Mouse (Mus musculus) midbrain, embryonic 11.5 days (tissue): ENCODE measurements around the gene Akain1. TPM values are rescaled to one million over a fixed set of nuclear protein-coding genes. Genes with fewer than 3 reads are reported as not detected.

Source experiments
- ATAC-seq: fragments of 200-750 bp; cut with Nextera tagmentation; 2 replicates; pipeline ENCODE4 v1.8.0; 2017; ENCODE audit warnings: moderate TSS enrichment, moderate library complexity; ENCODE audit not compliant: low FRiP score
- DNase-seq: peaks from one replicate; pipeline ENCODE4 v3.0.0; 2015; ENCODE audit warnings: low spot score; ENCODE audit errors: missing footprints
- H3K27ac ChIP-seq: fragments of 300-500 bp; sonication (generic); 2 replicates; pipeline ENCODE4 v1.5.1; 2014; ENCODE audit warnings: low read depth, low read length
- H3K27me3 ChIP-seq: fragments of 300-500 bp; sonication (generic); 2 replicates; pipeline ENCODE4 v1.6.1; 2014; ENCODE audit warnings: mild to moderate bottlenecking, low read length, moderate library complexity, mixed read lengths; ENCODE audit not compliant: control insufficient read depth, insufficient read depth
- H3K36me3 ChIP-seq: fragments of 300-500 bp; sonication (generic); 2 replicates; pipeline ENCODE4 v1.6.1; 2014; ENCODE audit warnings: mild to moderate bottlenecking, low read length, moderate library complexity, mixed read lengths; ENCODE audit not compliant: control insufficient read depth, insufficient read depth
- H3K4me1 ChIP-seq: fragments of 300-500 bp; sonication (generic); 2 replicates; pipeline ENCODE4 v1.6.1; 2014; ENCODE audit warnings: low read length; ENCODE audit not compliant: control insufficient read depth, insufficient read depth
- H3K4me2 ChIP-seq: fragments of 300-500 bp; sonication (generic); 2 replicates; pipeline ENCODE4 v1.6.1; 2014; ENCODE audit warnings: mild to moderate bottlenecking, moderate library complexity
- H3K4me3 ChIP-seq: fragments of 300-500 bp; sonication (generic); 2 replicates; pipeline ENCODE4 v1.5.1; 2014; ENCODE audit warnings: low read depth, low read length
- H3K9ac ChIP-seq: fragments of 300-500 bp; sonication (generic); 2 replicates; pipeline ENCODE4 v1.6.1; 2014; ENCODE audit warnings: low read length
- H3K9me3 ChIP-seq: fragments of 300-500 bp; sonication (generic); 2 replicates; pipeline ENCODE4 v1.6.1; 2016; ENCODE audit warnings: low read length; ENCODE audit not compliant: control insufficient read depth
- WGBS: fragments of 180-500 bp; shearing (Covaris S2); extraction: QIAGEN DNeasy Blood & Tissue Kit; methylation state at CpG from one replicate; pipeline ENCODE4 v1.1.7; 2014; 5-methylcytosine and 5-hydroxymethylcytosine counted together
- polyA plus RNA-seq: library from polyadenylated mRNA; unstranded; fragments of >200 nt; fragmentation: Nextera tagmentation; extraction: Ambion mirVana; gene quantifications from 2 replicates; pipeline ENCODE4 v1.2.1, GENCODE M21; 2014

Akain1 gene
- polyA plus RNA-seq, 1 experiment from 2014 or later: 0.11 TPM

DNA sequence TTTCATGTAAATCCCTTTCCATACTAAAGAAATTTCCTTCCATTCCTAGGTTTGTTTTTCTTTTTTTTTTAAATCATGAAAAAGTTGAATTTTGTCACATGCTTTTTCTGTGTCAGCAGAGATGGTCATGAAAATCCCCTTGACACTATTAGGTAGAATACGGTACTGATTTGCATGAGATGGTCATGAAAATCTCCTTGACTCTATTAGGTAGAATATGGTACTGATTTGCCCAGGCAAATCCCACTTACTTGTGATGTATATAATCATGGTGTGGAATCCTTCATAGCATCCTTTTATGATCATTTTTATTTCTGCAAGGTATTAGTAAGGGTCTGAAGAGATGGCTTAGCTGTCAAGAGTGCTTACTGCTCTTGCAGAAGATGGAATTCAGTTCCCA, 17.5 kb upstream of the Akain1 start:
- Histone ChIP-seq H3K4me3 (no peak overlapping the region), H3K9ac (no peak overlapping the region), H3K4me2 (no peak overlapping the region), H3K9me3 (no peaks in the 10 kb centered on the region), H3K27ac (no peak overlapping the region), H3K4me1 (no peaks in the 10 kb centered on the region; the same call in 1 of the 2 replicates), H3K36me3 (no peaks in the 10 kb centered on the region), H3K27me3 (no peaks in the 10 kb centered on the region)
- 10% methylated on average over 1 of the region's 1 CpGs for WGBS
- DNase-seq: peak; percentile 89
- no peak for ATAC-seq

DNA sequence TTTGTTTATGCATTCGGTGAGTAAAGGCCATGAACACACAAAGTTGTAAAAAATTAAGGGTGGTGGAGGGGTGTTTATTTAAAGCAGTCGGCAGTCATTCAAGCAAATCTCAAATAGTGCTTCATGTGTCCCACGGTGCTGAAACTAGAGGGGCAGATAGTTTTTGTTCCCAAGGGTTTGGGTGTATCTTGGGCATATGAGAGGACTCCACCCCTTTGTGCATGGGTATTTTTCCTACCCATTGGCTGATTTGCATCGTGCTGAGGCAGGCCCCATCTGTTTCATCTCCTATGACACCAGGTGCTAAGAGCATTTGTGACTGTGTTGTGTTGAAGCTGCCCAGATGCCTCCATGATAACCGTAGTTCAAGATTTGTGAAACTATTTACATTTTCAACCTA, 1.3 kb upstream of the Akain1 start:
- H3K27ac ChIP-seq: no peak overlapping the region
- DNase-seq (no peak), ATAC-seq (no peak)
- H3K4me1 ChIP-seq: peaks cover 6% of the 10 kb centered on the region
- 74% methylated on average over 5 of the region's 5 CpGs for WGBS
- no peaks in the 10 kb centered on the region for H3K36me3 ChIP-seq
- H3K9me3 ChIP-seq: no peaks in the 10 kb centered on the region
- peaks cover 31% of the 10 kb centered on the region for H3K27me3 ChIP-seq
- H3K4me2 ChIP-seq: no peak overlapping the region
- H3K9ac ChIP-seq: no peak overlapping the region
- H3K4me3 ChIP-seq: no peak overlapping the region

DNA sequence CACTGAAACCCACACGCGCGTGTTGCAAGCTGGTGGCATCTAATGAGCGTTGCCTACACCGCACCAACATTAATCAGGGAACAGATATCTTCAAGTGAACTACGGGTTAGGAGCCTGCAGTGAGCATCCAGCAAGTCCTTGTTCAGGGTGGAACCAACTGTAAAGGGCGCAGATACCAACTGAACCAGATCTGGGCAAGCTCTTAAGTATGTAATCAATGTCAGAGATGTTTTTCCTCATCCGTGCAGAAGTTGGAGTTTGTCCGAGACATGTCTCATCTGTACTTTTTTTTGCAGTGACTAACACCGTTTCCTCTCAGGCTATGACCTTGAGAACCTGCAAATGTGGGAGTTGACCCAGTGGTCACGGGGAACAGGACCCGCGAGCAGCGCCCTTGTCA, 640 bp upstream of the Akain1 start:
- peak overlapping the region; percentile 72 for H3K4me2 ChIP-seq
- no peak overlapping the region for H3K27ac ChIP-seq
- H3K4me1 ChIP-seq: peaks cover 6% of the 10 kb centered on the region
- WGBS: 37% methylated on average over 14 of the region's 14 CpGs
- no peak for ATAC-seq
- DNase-seq: peak; percentile 86
- peaks cover 31% of the 10 kb centered on the region for H3K27me3 ChIP-seq
- no peak overlapping the region; the same call in 1 of the 2 replicates for H3K4me3 ChIP-seq
- H3K9me3 ChIP-seq: no peaks in the 10 kb centered on the region
- H3K9ac ChIP-seq: no peak overlapping the region
- no peaks in the 10 kb centered on the region for H3K36me3 ChIP-seq

DNA sequence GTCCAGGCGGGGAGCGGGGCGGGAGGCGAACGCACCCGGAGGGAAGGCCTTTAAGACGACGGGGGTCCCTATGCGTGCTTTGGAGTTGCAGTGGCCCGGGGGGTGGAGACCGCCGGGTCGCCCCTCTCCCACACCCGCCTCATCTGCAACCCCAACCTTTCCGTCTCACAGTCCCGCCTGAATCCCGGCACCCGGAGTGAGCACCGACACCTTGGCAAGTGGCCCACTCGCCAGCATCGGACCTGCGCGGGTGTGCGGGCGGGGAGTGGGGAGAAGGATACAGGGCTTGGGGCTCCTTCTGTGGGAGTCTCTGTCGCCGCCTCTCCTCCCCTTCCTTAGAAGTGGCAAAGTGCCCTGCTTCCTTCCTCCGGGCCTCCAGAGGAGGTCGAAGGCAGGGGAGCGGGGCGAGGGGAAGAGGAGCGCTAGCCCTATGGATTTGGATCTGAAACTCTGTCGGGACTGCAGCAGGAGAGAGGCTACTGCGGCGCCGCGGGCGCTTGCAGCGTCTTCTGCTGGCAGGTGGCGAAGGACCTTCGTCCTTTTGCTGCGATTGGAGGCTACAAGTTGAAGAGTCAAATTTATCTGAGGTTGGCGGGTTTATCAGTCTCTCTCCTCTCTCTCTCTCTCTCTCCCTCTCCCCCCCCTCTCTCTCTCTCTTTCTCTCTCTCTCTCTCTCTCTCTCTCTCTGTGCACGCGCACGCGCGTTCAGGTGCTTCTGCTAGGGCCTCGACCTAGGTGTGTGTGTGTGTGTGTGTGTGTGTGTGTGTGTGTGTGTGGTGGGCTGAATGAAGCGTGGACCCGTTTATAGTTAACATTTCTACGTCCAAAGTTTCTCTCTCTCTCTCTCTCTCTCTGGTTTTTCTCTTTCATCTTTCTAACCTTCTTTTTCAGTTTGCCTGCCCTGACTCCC, 700 bp downstream of the Akain1 start:
- Histone ChIP-seq H3K36me3 (no peaks in the 10 kb centered on the region), H3K9ac (peak overlapping the region; percentile 28; the same call in 1 of the 2 replicates), H3K4me3 (peak overlapping the region; percentile 40), H3K27ac (no peak overlapping the region), H3K4me2 (peak overlapping the region; percentile 72), H3K27me3 (peaks cover 31% of the 10 kb centered on the region), H3K4me1 (peaks cover 6% of the 10 kb centered on the region), H3K9me3 (no peaks in the 10 kb centered on the region)
- peak; percentile 94 for DNase-seq
- WGBS: 2% methylated on average over 47 of the region's 52 CpGs
- ATAC-seq: peak; percentile 71

DNA sequence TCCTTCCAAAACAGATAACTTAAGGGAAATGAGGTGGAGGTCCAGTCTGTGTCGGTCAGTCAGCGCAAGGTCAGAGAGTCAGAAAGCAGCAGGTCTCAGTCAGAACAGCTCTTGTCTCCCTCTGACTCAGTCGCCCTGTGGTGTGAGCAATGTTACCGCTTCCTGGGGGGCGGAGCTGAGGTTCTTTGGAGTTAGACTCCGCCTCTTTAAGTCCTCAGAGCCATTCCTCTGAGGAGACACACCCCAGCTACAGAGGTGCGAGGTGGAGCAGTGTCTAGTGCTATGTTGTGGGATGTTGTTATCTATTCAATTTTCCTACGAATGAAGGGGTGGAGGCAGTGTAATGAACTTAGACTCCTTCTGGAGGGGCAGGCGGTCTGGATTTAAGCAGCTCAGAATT, 1.9 kb downstream of the Akain1 start:
- H3K4me3 ChIP-seq: no peak overlapping the region
- peaks cover 31% of the 10 kb centered on the region for H3K27me3 ChIP-seq
- no peak overlapping the region for H3K4me2 ChIP-seq
- no peak for DNase-seq
- WGBS: 11% methylated on average over 9 of the region's 9 CpGs
- no peaks in the 10 kb centered on the region for H3K9me3 ChIP-seq
- no peaks in the 10 kb centered on the region for H3K36me3 ChIP-seq
- no peak overlapping the region for H3K9ac ChIP-seq
- H3K27ac ChIP-seq: no peak overlapping the region
- no peak for ATAC-seq
- H3K4me1 ChIP-seq: peaks cover 6% of the 10 kb centered on the region

DNA sequence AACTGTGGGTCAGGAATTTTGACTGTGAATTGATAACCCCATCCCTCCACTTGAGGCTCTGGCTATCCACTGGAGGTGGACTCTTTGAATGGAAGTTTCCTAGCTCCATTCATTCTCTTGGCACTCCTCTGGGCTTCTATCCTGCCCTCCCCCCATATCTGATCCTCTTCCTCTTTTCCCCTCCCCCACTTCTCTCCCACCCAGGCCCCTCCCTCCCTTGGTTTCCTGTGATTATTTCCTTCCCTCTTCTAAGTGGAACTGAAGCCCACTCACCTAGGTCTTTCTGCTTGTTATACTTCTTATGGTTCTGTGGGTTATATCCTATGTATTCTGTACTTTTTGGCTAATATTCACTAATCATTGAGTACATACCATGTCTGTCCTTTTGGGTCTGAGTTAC, 9.6 kb downstream of the Akain1 start:
- no peak overlapping the region for H3K4me3 ChIP-seq
- no peaks in the 10 kb centered on the region for H3K36me3 ChIP-seq
- no peak for ATAC-seq
- H3K9me3 ChIP-seq: no peaks in the 10 kb centered on the region
- H3K27me3 ChIP-seq: no peaks in the 10 kb centered on the region
- H3K27ac ChIP-seq: no peak overlapping the region
- no peak for DNase-seq
- H3K4me1 ChIP-seq: no peaks in the 10 kb centered on the region
- H3K4me2 ChIP-seq: no peak overlapping the region
- H3K9ac ChIP-seq: no peak overlapping the region

DNA sequence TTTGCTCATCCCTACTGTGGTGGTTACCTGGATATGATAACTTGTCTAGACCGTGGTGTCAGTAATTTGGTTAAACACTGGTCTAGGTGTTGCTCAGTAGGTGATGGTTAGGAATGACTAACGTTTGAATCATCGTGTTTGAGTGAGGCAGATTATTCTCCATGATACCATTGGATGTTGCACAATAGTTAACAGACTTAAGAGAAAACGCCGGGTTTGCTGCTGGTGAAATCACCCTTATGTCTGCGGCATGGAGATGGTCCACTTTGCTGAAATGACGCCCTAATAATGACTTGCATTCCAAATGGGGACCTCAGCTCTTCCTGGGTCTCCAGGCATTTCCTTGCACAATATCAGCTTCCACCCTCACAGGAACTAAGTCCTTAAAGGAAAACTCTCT, 22.6 kb downstream of the Akain1 start:
- no peak for DNase-seq
- Histone ChIP-seq H3K4me2 (no peak overlapping the region), H3K36me3 (no peaks in the 10 kb centered on the region), H3K9ac (no peak overlapping the region), H3K4me3 (no peak overlapping the region), H3K4me1 (no peaks in the 10 kb centered on the region), H3K9me3 (no peaks in the 10 kb centered on the region), H3K27ac (no peak overlapping the region), H3K27me3 (no peaks in the 10 kb centered on the region)
- 92% methylated on average over 7 of the region's 7 CpGs for WGBS
- no peak for ATAC-seq

DNA sequence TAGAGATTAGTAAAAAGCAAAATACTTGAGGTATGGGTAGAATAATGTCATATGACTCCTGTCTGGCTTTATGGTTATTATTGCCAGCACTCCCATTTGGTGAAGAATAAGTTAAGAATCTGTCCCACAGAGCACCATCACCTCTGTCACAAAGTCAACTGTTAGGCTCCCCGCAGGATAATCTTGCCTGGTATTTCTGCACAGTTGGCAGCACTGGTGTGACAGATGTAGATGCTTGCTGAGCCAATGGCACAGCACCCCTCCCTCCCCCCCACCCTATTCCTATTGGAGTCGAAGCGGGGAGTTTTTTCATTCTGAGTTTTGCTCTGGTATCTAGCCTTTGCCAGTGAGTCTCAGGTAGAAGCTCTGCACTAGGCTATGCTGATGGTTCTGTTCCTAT, 23.9 kb downstream of the Akain1 start:
- WGBS: 49% methylated on average over 3 of the region's 3 CpGs

DNA sequence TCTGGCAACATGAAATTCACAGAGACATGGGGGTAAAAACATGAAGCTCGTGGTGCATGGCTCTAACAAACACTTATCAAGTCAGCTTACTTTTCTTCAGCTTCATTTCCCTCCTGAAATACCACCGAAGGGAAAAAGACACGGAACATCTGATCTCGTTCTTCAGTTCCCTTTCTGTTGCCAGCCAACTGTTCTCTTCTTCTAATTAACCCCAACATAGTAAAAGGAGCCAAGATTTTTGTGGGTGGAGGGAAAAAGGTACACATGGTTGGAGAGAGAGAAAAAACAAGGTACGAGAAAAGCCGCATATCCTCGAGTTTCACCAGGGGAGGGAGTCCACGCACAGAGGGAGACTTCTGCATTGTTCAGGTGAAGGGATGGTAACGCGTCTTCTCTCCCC, 32.0 kb downstream of the Akain1 start:
- Histone ChIP-seq H3K4me1 (peaks cover 2% of the 10 kb centered on the region; the same call in 1 of the 2 replicates), H3K27ac (no peak overlapping the region), H3K9me3 (no peaks in the 10 kb centered on the region), H3K9ac (no peak overlapping the region), H3K4me2 (no peak overlapping the region), H3K36me3 (no peaks in the 10 kb centered on the region), H3K27me3 (no peaks in the 10 kb centered on the region), H3K4me3 (no peak overlapping the region)
- ATAC-seq: no peak
- DNase-seq: no peak
- WGBS: 57% methylated on average over 10 of the region's 10 CpGs

More for the DNA sequence above, 23.9 kb downstream of the Akain1 start:
- Histone ChIP-seq H3K36me3 (no peaks in the 10 kb centered on the region), H3K27me3 (no peaks in the 10 kb centered on the region), H3K4me1 (no peaks in the 10 kb centered on the region), H3K27ac (no peak overlapping the region), H3K9ac (no peak overlapping the region), H3K9me3 (no peaks in the 10 kb centered on the region), H3K4me2 (no peak overlapping the region), H3K4me3 (no peak overlapping the region)
- DNase-seq (no peak), ATAC-seq (no peak)
